Mouse (Mus musculus) left cerebral cortex, postnatal 14 days (tissue): ENCODE results near the gene Srsf1. TPM values are rescaled to one million over a fixed set of nuclear protein-coding genes. Genes with fewer than 3 reads are reported as not detected.
A peak's percentile ranks its signal among the peaks of the same experiment; 100 is the strongest.

ENCODE experiments used
- DNase-seq, 2 experiments: peaks; one replicate each; pipeline ENCODE4 v3.0.0; 2021 to 2022; ENCODE audit warnings: low spot score in 2 of 2, mixed read lengths in 1 of 2
- intact Hi-C: fragments of 180-260 bp; cut with DNase I; formaldehyde crosslinking; loops from one replicate; pipeline ENCODE4 v1.15.1; 2025
- total RNA-seq, 2 experiments: library from RNA; stranded (reverse); gene quantifications; 2 replicates each; pipeline ENCODE4 v1.2.3; 2021

Srsf1 gene
- total RNA-seq, 2 experiments from 2014 or later = 171 to 177 TPM

DNA sequence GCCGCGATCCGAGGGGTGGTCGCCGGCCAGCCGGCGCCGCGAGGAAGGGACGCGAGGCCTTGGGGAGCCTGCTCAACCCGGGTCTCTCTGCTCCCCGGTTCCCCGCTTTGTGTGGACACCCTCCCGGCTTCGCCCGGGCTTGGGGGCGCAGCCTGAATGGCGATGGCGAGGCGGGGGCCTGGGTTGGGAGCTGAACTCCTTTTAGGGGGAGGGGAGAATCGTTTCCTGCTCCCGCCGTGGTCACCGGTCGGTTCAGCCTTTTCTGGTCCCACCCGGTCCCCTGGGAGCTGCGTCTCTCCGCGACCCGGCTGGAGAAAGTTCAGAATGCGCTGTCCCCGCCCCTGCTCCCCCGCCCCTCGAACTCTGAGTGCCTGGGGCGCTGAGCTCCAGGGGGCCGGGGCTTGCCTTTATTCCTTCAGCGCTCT, 52.4 kb downstream of the Srsf1 start:
- intact Hi-C loops = no loop called here

DNA sequence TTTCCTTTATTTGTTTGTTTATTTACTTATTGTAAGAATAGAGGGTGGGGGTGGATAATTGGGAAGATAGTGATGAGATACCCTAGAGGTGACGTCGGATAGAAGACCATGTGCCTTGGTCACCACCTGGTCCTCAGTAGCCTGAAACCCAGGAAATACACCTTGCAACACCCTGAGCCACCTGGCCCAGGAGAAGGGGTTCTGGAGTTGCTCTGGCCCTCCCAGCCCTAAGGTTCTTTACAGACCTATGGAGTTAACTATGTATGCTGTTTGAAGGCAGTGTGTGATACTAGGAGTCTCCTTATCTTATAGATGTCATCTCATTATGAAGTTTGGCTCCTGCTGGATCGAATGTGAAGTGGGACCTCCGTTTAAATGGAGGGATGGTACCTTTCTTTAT, 53.0 kb downstream of the Srsf1 start:
- intact Hi-C loops = no loop called here
- DNase-seq = no peak

More for the DNA sequence above, 52.4 kb downstream of the Srsf1 start:
- peak in 1 of 2 experiments; percentile 34 for DNase-seq

Other genes starting within 250 kb of the Srsf1 start
- under 1 TPM; 0.36 to 0.68 TPM for gene Lpo, start 219.1 kb upstream of the Srsf1 start, total RNA-seq
- 1 to 10 TPM; 5.3 to 5.6 TPM for gene Mks1, start 194.2 kb upstream of the Srsf1 start, total RNA-seq
- under 1 TPM; 0.13 to 0.55 TPM for gene Epx, start 171.8 kb upstream of the Srsf1 start, total RNA-seq
- gene Olfr462, start 155.1 kb upstream of the Srsf1 start, total RNA-seq = not detected
- gene Olfr463, start 150.0 kb upstream of the Srsf1 start, total RNA-seq = not detected
- 1 to 10 TPM in 1 of 2 experiments, under 1 TPM in 1; 0.66 to 1.3 TPM for gene Olfr464, start 126.4 kb upstream of the Srsf1 start, total RNA-seq
- 100 to 1,000 TPM; 424 to 478 TPM for gene Dynll2, start 59.8 kb upstream of the Srsf1 start, total RNA-seq
- 10 to 100 TPM; 24.4 to 25.3 TPM for gene Vezf1, start 20.9 kb downstream of the Srsf1 start, total RNA-seq
- 10 to 100 TPM; 28.2 TPM for gene Cuedc1, start 50.7 kb downstream of the Srsf1 start, total RNA-seq
- gene Mrps23, start 157.0 kb downstream of the Srsf1 start, total RNA-seq = 10 to 100 TPM; 68.6 to 75.4 TPM
- gene Ccdc182, start 246.7 kb downstream of the Srsf1 start, total RNA-seq = not detected